Mouse (Mus musculus) limb, embryonic 14.5 days (tissue): ENCODE measurements at regions not wholly inside any gene's neighbourhood (a gene's known extent, or its start where the extent isn't known, plus 50 kb on each side); places are given as distances from the start of the nearest gene placed in this dataset.

ENCODE experiments used
- ATAC-seq: fragments of 200-750 bp; cut with Nextera tagmentation; 2 replicates; pipeline ENCODE4 v1.8.0; 2017; ENCODE audit warnings: low read depth, moderate number of reproducible peaks, moderate TSS enrichment; ENCODE audit not compliant: low FRiP score
- DNase-seq: peaks from one replicate; pipeline ENCODE4 v3.0.0-alpha.2; 2015; ENCODE audit warnings: low spot score
- H3K27ac ChIP-seq: fragments of 300-500 bp; sonication (generic); replicated peaks from 2 replicates; pipeline ENCODE4 v1.5.1; 2014; ENCODE audit warnings: low read depth, mild to moderate bottlenecking, low read length, moderate library complexity, mixed read lengths
- H3K27me3 ChIP-seq: fragments of 300-500 bp; sonication (generic); 2 replicates; pipeline ENCODE4 v1.6.1; 2014; ENCODE audit warnings: low read length, mixed read lengths; ENCODE audit not compliant: control insufficient read depth, insufficient read depth
- H3K36me3 ChIP-seq: fragments of 300-500 bp; sonication (generic); 2 replicates; pipeline ENCODE4 v1.6.1; 2014; ENCODE audit warnings: mild to moderate bottlenecking, low read length, moderate library complexity, mixed read lengths; ENCODE audit not compliant: control insufficient read depth, insufficient read depth
- H3K4me1 ChIP-seq: fragments of 300-500 bp; sonication (generic); 2 replicates; pipeline ENCODE4 v1.6.1; 2014; ENCODE audit warnings: antibody characterized with exemption, low read length, mixed read lengths; ENCODE audit not compliant: control insufficient read depth, insufficient read depth
- H3K4me2 ChIP-seq: fragments of 300-500 bp; sonication (generic); replicated peaks from 2 replicates; pipeline ENCODE4 v1.6.1; 2014; ENCODE audit warnings: low read depth, mild to moderate bottlenecking, low read length, moderate library complexity; ENCODE audit not compliant: severe bottlenecking
- H3K4me3 ChIP-seq: fragments of 300-500 bp; sonication (generic); replicated peaks from 2 replicates; pipeline ENCODE4 v1.5.1; 2014; ENCODE audit warnings: low read length
- H3K9ac ChIP-seq: fragments of 300-500 bp; sonication (generic); 2 replicates; pipeline ENCODE4 v1.6.1; 2014; ENCODE audit warnings: mild to moderate bottlenecking, low read depth, low read length, moderate library complexity; ENCODE audit not compliant: severe bottlenecking
- H3K9me3 ChIP-seq: fragments of 300-500 bp; sonication (generic); 2 replicates; pipeline ENCODE4 v1.6.1; 2016; ENCODE audit warnings: low read length; ENCODE audit not compliant: control insufficient read depth
- POLR2A ChIP-seq: fragments of 200-500 bp; IDR thresholded peaks from 2 replicates; pipeline ENCODE4 v1.8.0; 2012; ENCODE audit warnings: inconsistent platforms, mild to moderate bottlenecking, moderate library complexity, borderline replicate concordance; ENCODE audit not compliant: insufficient read depth, insufficient read length; ENCODE audit errors: extremely low read depth
- WGBS: fragments of 180-500 bp; shearing (Covaris S2); extraction: QIAGEN DNeasy Blood & Tissue Kit; methylation state at CpG from one replicate; pipeline ENCODE4 v1.1.7; 2014; 5-methylcytosine and 5-hydroxymethylcytosine counted together

DNA sequence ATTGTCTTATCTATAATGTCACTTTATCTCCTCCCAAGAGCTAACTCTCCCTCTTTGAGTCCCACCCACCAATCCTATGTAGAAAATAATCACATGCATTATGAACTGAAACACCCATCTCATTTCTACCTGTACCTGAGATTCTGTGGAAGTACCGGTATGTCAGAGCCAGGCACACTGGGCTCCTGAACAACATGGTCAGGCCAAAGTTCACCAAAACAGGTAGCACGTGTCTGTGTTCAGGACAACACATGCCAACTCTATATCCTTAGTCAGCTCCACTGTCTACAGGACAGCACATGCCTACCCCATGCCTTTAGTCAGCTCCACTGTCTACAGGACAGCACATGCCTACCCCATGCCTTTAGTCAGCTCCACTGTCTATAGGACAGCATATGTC is 116.4 kb downstream of the Irs2 start:
- H3K4me2 ChIP-seq, result no peak overlapping the region
- H3K27ac ChIP-seq, result no peak overlapping the region
- WGBS, result 93% methylated on average over 2 of the region's 2 CpGs
- H3K9ac ChIP-seq, result no peak overlapping the region
- no peak overlapping the region for H3K4me3 ChIP-seq
- DNase-seq, result no peak
- H3K9me3 ChIP-seq, result no peaks in the 10 kb centered on the region
- no peaks in the 10 kb centered on the region for H3K27me3 ChIP-seq
- TF ChIP-seq POLR2A, result no peak
- no peaks in the 10 kb centered on the region for H3K4me1 ChIP-seq
- ATAC-seq, result no peak
- no peaks in the 10 kb centered on the region for H3K36me3 ChIP-seq

DNA sequence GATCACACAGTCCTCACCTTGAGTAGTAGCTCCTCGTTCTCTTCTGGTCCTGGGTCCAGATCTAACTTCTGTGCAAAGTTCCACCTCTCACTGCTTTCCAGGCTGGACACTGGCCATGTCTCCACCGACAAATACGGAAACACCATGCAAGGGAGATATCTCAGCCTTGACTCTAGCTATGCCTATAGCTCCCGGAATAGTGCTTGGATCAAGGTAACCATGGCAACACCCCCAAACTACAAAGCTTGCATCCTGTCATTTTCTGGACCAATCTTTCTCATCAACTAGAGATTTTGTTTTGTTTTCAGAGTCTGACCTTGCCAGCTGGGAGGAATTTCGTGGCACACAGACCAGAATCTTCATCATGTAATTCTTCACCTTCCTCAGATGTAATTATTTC is 116.8 kb downstream of the Irs2 start:
- Histone ChIP-seq H3K9ac (no peak overlapping the region), H3K4me1 (no peaks in the 10 kb centered on the region), H3K4me3 (no peak overlapping the region), H3K27me3 (no peaks in the 10 kb centered on the region), H3K36me3 (no peaks in the 10 kb centered on the region), H3K4me2 (no peak overlapping the region), H3K27ac (no peak overlapping the region), H3K9me3 (no peaks in the 10 kb centered on the region)
- TF ChIP-seq POLR2A, result no peak
- no peak for ATAC-seq
- whole genome bisulfite sequencing, result 84% methylated on average over 5 of the region's 5 CpGs
- no peak for DNase-seq

- no peak overlapping the region for H3K4me3 ChIP-seq
- H3K36me3 ChIP-seq, result no peaks in the 10 kb centered on the region
- H3K4me2 ChIP-seq, result no peak overlapping the region
- H3K27ac ChIP-seq, result no peak overlapping the region
- WGBS, result 93% methylated on average over 3 of the region's 3 CpGs
- H3K9me3 ChIP-seq, result no peaks in the 10 kb centered on the region
- TF ChIP-seq POLR2A, result no peak
- no peak overlapping the region for H3K9ac ChIP-seq
- H3K4me1 ChIP-seq, result no peaks in the 10 kb centered on the region
- ATAC-seq, result no peak
- no peaks in the 10 kb centered on the region for H3K27me3 ChIP-seq
- DNase-seq, result no peak
Measured at GRCm38 (mm10) chr8:10885452-10885851, 122.8 kb downstream of the Irs2 start.

- DNase-seq, result no peak
- 87% methylated on average over 7 of the region's 7 CpGs for WGBS
Measured at GRCm38 (mm10) chr8:10883418-10883817, 124.8 kb downstream of the Irs2 start.

DNA sequence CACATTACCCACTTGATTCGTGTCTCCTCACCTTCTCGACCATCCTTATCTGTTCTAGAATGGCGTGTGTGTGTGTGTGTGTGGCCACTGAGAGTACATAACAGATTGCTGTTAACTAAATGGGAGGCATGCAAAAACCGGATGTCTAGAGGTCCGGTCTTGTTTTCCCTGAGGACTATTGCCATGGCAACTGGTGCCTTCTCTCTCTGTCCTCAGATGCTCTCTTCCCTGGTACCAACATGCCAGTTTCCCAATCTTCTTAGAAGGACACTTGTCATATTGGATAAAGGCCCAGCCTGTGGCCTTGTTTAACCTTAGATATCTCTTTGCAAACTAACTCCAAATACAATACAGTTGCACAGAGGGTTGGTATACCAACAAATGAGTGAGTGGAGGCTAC is 125.9 kb downstream of the Irs2 start:
- no peak overlapping the region for H3K9ac ChIP-seq
- no peak overlapping the region for H3K4me2 ChIP-seq
- ATAC-seq, result no peak
- no peak overlapping the region for H3K4me3 ChIP-seq
- 72% methylated on average over 5 of the region's 5 CpGs for WGBS
- DNase-seq, result no peak
- no peaks in the 10 kb centered on the region for H3K36me3 ChIP-seq
- no peaks in the 10 kb centered on the region for H3K27me3 ChIP-seq
- no peaks in the 10 kb centered on the region for H3K9me3 ChIP-seq
- H3K4me1 ChIP-seq, result no peaks in the 10 kb centered on the region
- TF ChIP-seq POLR2A, result no peak
- H3K27ac ChIP-seq, result no peak overlapping the region

More at GRCm38 (mm10) chr8:10883418-10883817, 124.8 kb downstream of the Irs2 start:
- ATAC-seq, result no peak
- Histone ChIP-seq H3K27me3 (no peaks in the 10 kb centered on the region), H3K27ac (no peak overlapping the region), H3K4me1 (no peaks in the 10 kb centered on the region), H3K9me3 (no peaks in the 10 kb centered on the region), H3K4me2 (no peak overlapping the region), H3K9ac (no peak overlapping the region), H3K36me3 (no peaks in the 10 kb centered on the region), H3K4me3 (no peak overlapping the region)
- no peak for TF ChIP-seq POLR2A

DNA sequence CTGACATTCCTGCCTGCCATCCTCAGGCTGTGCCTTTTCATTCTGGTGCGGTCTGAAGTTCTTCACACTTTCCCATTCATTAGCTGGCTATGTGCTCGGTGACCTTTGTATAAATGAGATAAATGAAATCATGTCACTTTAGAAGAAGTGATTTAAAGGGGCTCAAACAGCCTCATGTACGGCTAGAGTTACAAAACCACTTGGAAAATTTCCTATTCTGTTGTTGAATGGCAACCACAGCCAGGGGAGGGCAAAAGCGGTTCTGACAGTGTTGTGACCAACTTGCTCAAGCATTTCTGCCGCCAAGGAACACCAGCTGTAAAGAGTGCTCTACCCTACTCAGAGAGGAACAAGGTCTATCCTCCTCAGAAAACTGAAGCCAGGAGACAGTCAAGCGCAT is 128.4 kb downstream of the Irs2 start:
- Histone ChIP-seq H3K27ac (no peak overlapping the region), H3K9me3 (no peaks in the 10 kb centered on the region), H3K4me1 (no peaks in the 10 kb centered on the region), H3K27me3 (no peaks in the 10 kb centered on the region), H3K9ac (no peak overlapping the region), H3K4me3 (no peak overlapping the region), H3K36me3 (no peaks in the 10 kb centered on the region), H3K4me2 (no peak overlapping the region)
- WGBS, result 78% methylated on average over 6 of the region's 6 CpGs
- DNase-seq, result no peak
- TF ChIP-seq POLR2A, result no peak
- no peak for ATAC-seq
